Mouse (Mus musculus): ENCODE measurements around the gene Hsd3b7.

DNA sequence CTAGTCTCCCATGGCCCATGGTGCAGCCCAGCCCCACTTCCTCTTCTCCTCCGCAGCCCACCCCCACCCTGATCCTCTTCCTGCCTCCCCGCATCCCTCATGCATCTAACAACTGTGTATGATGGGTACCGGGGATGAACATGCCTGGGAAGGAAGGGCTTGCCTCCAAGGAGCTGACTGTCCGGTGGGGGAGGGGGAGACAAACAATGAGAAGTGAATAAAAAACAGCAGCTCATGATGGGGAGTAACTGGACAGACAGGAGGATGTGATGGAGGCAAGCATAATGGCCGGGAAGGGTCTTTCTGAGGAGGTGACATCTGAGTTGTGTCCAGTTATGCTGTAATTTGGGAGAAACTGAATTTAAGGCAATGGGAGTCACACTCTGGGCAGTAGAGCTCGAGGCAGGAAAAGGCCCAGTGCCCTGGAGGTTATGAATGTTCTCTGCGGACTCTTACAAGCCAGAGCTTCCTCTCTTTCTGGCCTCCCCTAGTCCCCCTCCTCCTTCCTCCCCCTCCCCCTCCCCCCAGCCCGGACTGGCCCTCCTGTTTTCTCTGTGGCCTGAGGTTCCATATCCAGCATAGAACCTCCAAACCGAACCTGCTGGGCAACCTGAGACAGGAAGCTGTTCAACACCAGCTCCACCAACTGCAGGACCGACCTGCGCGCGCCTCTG lies 20.6 kb downstream of the Hsd3b7 start:
- TF ChIP-seq TAL1 (IDR thresholded peaks at IDR 0.05; ENCODE audit: low read length) (no peak), GATA1 (IDR thresholded peaks at IDR 0.05; ENCODE audit: low read length) (no peak)
